Mouse (Mus musculus) testis, adult 2 months (tissue): ENCODE data around the gene Faf2. TPM values are rescaled to one million over a fixed set of nuclear protein-coding genes. Genes with fewer than 3 reads are reported as not detected.

Experiments used
- H3K27ac ChIP-seq: fragments of 200-500 bp; 2 replicates; pipeline ENCODE4 v1.5.1; 2012; ENCODE audit warnings: low read depth, low read length; ENCODE audit not compliant: control insufficient read depth, insufficient read depth
- H3K27me3 ChIP-seq: fragments of 200-500 bp; 2 replicates; pipeline ENCODE4 v1.6.1; 2012; ENCODE audit warnings: mild to moderate bottlenecking, low read length, moderate library complexity; ENCODE audit not compliant: control insufficient read depth, insufficient read depth
- H3K36me3 ChIP-seq: fragments of 200-500 bp; 2 replicates; pipeline ENCODE4 v1.6.1; 2012; ENCODE audit warnings: mild to moderate bottlenecking, low read length; ENCODE audit not compliant: control insufficient read depth, insufficient read depth
- H3K4me1 ChIP-seq: fragments of 200-500 bp; 2 replicates; pipeline ENCODE4 v1.6.1; 2012; ENCODE audit warnings: low read length; ENCODE audit not compliant: control insufficient read depth, insufficient read depth
- H3K4me3 ChIP-seq: fragments of 200-500 bp; 2 replicates; pipeline ENCODE4 v1.5.1; 2012; ENCODE audit warnings: low read depth, mild to moderate bottlenecking, low read length, moderate library complexity, mixed read lengths; ENCODE audit not compliant: control insufficient read depth
- CTCF ChIP-seq: fragments of 200-500 bp; IDR thresholded peaks from 2 replicates; pipeline ENCODE4 v1.5.1; 2012; ENCODE audit warnings: low read depth, mild to moderate bottlenecking, inconsistent platforms, low read length, moderate library complexity; ENCODE audit not compliant: control insufficient read depth, insufficient read depth, insufficient replicate concordance
- POLR2A ChIP-seq: fragments of 200-500 bp; IDR thresholded peaks from 2 replicates; pipeline ENCODE4 v1.6.1; 2012; ENCODE audit warnings: low read depth, mild to moderate bottlenecking, inconsistent platforms, low read length, moderate library complexity; ENCODE audit not compliant: control insufficient read depth
- polyA plus RNA-seq: library from polyadenylated mRNA; depleted of rRNA; stranded (reverse); fragments of >200 nt; gene quantifications from 2 replicates; pipeline ENCODE4 v1.2.3, GENCODE M21; 2012

The Faf2 gene
- polyA plus RNA-seq, 1 experiment, result 31.8 TPM

DNA sequence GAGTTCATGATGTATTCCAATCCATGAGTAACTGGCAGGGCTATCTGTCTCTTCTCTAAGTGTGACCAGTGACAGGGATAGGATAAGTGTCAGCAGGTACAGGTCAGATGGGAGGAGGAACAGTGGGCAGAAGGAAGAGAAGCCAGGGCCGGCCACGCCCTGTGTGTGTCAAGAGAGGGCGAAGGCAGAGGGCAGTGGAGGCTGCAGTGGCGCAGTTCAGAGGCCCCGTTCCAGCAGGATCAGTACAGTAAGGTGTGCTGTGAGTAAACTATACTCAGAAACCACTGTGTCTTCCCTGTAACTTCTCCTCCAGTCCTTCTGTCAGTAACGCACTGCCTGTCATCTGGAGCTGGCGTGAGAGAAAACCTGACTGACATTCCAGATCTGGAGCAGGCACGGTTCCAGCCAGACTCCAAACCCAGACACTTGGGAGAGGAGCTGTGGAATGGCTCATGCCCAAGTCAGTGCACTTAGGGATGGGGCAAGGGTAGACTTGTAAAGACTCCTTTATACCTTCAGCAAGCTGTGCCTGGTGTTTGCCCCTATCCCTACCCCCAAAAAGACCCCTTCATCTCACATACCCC is 25.4 kb upstream of the Faf2 start:
- H3K27me3 ChIP-seq, result no peaks in the 10 kb centered on the region
- H3K4me3 ChIP-seq, result no peak overlapping the region
- no peak overlapping the region for H3K27ac ChIP-seq
- no peaks in the 10 kb centered on the region for H3K36me3 ChIP-seq
- no peaks in the 10 kb centered on the region; the same call in 1 of the 2 replicates for H3K4me1 ChIP-seq
- no peak for TF ChIP-seq POLR2A
- TF ChIP-seq CTCF, result no peak

DNA sequence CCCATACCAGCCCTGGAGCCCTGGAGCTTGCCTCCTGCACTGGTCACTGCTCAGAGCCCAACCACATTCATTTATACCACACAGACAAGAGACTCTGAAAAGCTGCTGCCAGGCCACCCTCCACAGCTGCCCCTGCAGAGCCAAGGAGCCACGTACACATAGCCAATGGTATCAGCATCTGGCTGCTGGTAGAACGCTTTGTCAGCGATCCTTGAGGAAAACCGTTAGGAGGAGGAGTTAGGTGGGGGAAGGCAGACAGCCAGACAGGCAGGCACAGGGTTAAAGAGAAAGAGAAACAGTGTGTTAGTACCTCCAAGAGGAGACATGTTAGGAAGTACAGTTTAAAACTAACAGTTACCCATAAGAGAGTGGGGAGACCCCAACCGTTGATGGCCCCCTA is 24.7 kb upstream of the Faf2 start:
- TF ChIP-seq CTCF (no peak), POLR2A (no peak)
- Histone ChIP-seq H3K36me3 (no peaks in the 10 kb centered on the region), H3K4me3 (no peak overlapping the region), H3K27me3 (no peaks in the 10 kb centered on the region), H3K4me1 (no peaks in the 10 kb centered on the region; the same call in 1 of the 2 replicates), H3K27ac (no peak overlapping the region)

- Histone ChIP-seq H3K36me3 (no peaks in the 10 kb centered on the region), H3K27me3 (no peaks in the 10 kb centered on the region), H3K4me1 (no peaks in the 10 kb centered on the region; the same call in 1 of the 2 replicates), H3K27ac (no peak overlapping the region), H3K4me3 (no peak overlapping the region)
- no peak for TF ChIP-seq CTCF
- no peak for TF ChIP-seq POLR2A
Observed at GRCm38 (mm10) chr13:54598622-54599143, 22.9 kb upstream of the Faf2 start.

GRCm38 (mm10) chr13:54602639-54603111 is 18.9 kb upstream of the Faf2 start:
- H3K4me3 ChIP-seq, result no peak overlapping the region
- H3K36me3 ChIP-seq, result no peaks in the 10 kb centered on the region
- TF ChIP-seq CTCF (no peak), POLR2A (no peak)
- H3K27ac ChIP-seq, result no peak overlapping the region
- no peaks in the 10 kb centered on the region for H3K27me3 ChIP-seq
- H3K4me1 ChIP-seq, result no peaks in the 10 kb centered on the region

DNA sequence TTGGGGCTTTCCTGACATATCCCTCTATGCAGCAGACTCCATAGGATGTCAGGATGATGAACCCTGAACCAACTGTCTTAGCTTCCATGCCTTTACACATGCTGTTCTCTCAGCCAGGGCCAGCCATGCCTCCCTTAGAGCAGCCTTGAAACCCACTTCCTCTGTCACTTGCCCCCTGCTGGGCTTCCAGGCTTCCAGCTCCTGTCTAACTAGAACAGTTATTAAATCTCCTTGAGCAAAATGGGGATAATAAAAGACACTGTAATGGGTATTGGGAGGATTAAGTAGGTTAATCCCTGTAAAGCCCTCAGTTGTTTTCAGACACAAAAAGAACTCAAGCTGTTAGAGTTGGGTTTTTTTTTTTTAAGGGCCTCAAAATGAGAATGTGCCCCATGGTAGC is 18.1 kb upstream of the Faf2 start:
- H3K36me3 ChIP-seq, result no peaks in the 10 kb centered on the region
- H3K27me3 ChIP-seq, result no peaks in the 10 kb centered on the region
- no peaks in the 10 kb centered on the region for H3K4me1 ChIP-seq
- TF ChIP-seq CTCF (no peak), POLR2A (no peak)
- H3K27ac ChIP-seq, result no peak overlapping the region
- H3K4me3 ChIP-seq, result no peak overlapping the region

- Histone ChIP-seq H3K27me3 (no peaks in the 10 kb centered on the region), H3K36me3 (no peaks in the 10 kb centered on the region), H3K4me1 (peaks cover 6% of the 10 kb centered on the region), H3K27ac (no peak overlapping the region), H3K4me3 (no peak overlapping the region)
- TF ChIP-seq CTCF (no peak), POLR2A (no peak)
Observed at GRCm38 (mm10) chr13:54604221-54604620, 17.4 kb upstream of the Faf2 start.

DNA sequence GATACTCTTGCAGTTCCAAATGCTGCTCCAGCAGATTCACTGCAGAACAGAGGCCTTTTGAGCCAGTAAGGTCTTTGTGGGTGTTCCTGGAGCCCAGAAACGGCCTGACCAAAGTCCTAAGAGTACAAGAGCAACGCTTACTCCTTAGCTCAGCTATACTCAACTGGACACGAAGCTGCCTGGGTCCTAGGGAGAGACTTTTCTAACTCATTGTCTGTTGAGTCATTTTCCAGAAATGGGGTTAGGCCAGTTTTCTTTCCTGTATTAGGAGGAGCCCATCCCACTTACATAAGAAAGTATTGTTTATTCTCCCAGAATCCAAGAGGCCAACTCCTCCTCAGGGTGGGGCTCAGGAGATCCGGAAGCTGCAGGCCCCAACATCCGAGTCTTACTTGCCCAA is 16.2 kb upstream of the Faf2 start:
- TF ChIP-seq CTCF, result no peak
- TF ChIP-seq POLR2A, result no peak

More for the DNA sequence above, 16.2 kb upstream of the Faf2 start:
- no peak overlapping the region for H3K27ac ChIP-seq
- H3K4me1 ChIP-seq, result peaks cover 6% of the 10 kb centered on the region
- H3K4me3 ChIP-seq, result no peak overlapping the region
- no peaks in the 10 kb centered on the region for H3K27me3 ChIP-seq
- H3K36me3 ChIP-seq, result no peaks in the 10 kb centered on the region
